Mouse (Mus musculus) heart, postnatal 0 days (tissue): ENCODE measurements around the gene Taf1b. TPM values are rescaled to one million over a fixed set of nuclear protein-coding genes. Genes with fewer than 3 reads are reported as not detected.

Experiments used
- ATAC-seq: fragments of 200-750 bp; cut with Nextera tagmentation; 2 replicates; pipeline ENCODE4 v1.8.0; 2017; ENCODE audit warnings: low read depth, moderate number of reproducible peaks, moderate library complexity; ENCODE audit not compliant: insufficient read depth
- DNase-seq: peaks from one replicate; pipeline ENCODE4 v3.0.0-alpha.2; 2016; ENCODE audit warnings: low spot score
- H3K27ac ChIP-seq: fragments of 300-500 bp; sonication (generic); 2 replicates; pipeline ENCODE4 v1.5.1; 2014; ENCODE audit warnings: low read depth, mild to moderate bottlenecking
- H3K27me3 ChIP-seq: fragments of 300-500 bp; sonication (generic); 2 replicates; pipeline ENCODE4 v1.6.1; 2014; ENCODE audit warnings: low read length, mixed read lengths; ENCODE audit not compliant: control insufficient read depth, insufficient read depth
- H3K36me3 ChIP-seq: fragments of 300-500 bp; sonication (generic); replicated peaks from 2 replicates; pipeline ENCODE4 v1.6.1; 2014; ENCODE audit warnings: low read length, mixed read lengths; ENCODE audit not compliant: control insufficient read depth, insufficient read depth
- H3K4me1 ChIP-seq: fragments of 300-500 bp; sonication (generic); 2 replicates; pipeline ENCODE4 v1.6.1; 2014; ENCODE audit warnings: antibody characterized with exemption; ENCODE audit not compliant: control insufficient read depth, insufficient read depth
- H3K4me2 ChIP-seq: fragments of 300-500 bp; sonication (generic); 2 replicates; pipeline ENCODE4 v1.6.1; 2014; ENCODE audit warnings: low read depth, mild to moderate bottlenecking, low read length, moderate library complexity
- H3K4me3 ChIP-seq: fragments of 300-500 bp; sonication (generic); 2 replicates; pipeline ENCODE4 v1.5.1; 2014; ENCODE audit warnings: low read depth, low read length
- H3K9ac ChIP-seq: fragments of 300-500 bp; sonication (generic); replicated peaks from 2 replicates; pipeline ENCODE4 v1.6.1; 2014; ENCODE audit warnings: low read depth, low read length, mixed read lengths
- H3K9me3 ChIP-seq: fragments of 300-500 bp; sonication (generic); replicated peaks from 2 replicates; pipeline ENCODE4 v1.6.1; 2016; ENCODE audit warnings: low read length; ENCODE audit not compliant: control insufficient read depth
- CTCF ChIP-seq: IDR thresholded peaks from 2 replicates; pipeline ENCODE4 v1.5.1; 2016; ENCODE audit warnings: antibody characterized with exemption, control low read depth, low read depth
- EP300 ChIP-seq: IDR thresholded peaks from 2 replicates; pipeline ENCODE4 v1.6.1; 2016; ENCODE audit warnings: antibody characterized with exemption, low read depth
- WGBS: fragments of 180-500 bp; shearing (Covaris S2); extraction: QIAGEN DNeasy Blood & Tissue Kit; methylation state at CpG from one replicate; pipeline ENCODE4 v1.1.7; 2014; 5-methylcytosine and 5-hydroxymethylcytosine counted together
- polyA plus RNA-seq: library from polyadenylated mRNA; unstranded; fragments of >200 nt; fragmentation: Nextera tagmentation; extraction: Ambion mirVana; gene quantifications from 2 replicates; pipeline ENCODE4 v1.2.1, GENCODE M21; 2015
- total RNA-seq: library from RNA; depleted of rRNA; stranded (reverse); fragments of >200 nt; gene quantifications from 2 replicates; pipeline ENCODE4 v1.2.3, GENCODE M21; 2014; ENCODE audit warnings: low replicate concordance

Taf1b gene
- total and polyA plus RNA-seq, 2 experiments from 2014 or later = 5.6 to 15.8 TPM

GRCm38 (mm10) chr12:24573275-24573580 lies 75.1 kb downstream of the Taf1b start:
- ATAC-seq = no peak
- no peak for TF ChIP-seq EP300
- no peak for TF ChIP-seq CTCF
- no peaks in the 10 kb centered on the region; the same call in 1 of the 2 replicates for H3K36me3 ChIP-seq
- H3K9ac ChIP-seq = no peak overlapping the region
- H3K27ac ChIP-seq = no peak overlapping the region
- peak overlapping the region; percentile 94; the same call in 1 of the 2 replicates for H3K4me2 ChIP-seq
- no peaks in the 10 kb centered on the region for H3K9me3 ChIP-seq
- H3K4me3 ChIP-seq = 0 out of 2 replicates have a peak overlapping the region, but pooled peaks have one; percentile 69
- DNase-seq = no peak
- H3K27me3 ChIP-seq = peaks cover 17% of the 10 kb centered on the region; the same call in 1 of the 2 replicates
- WGBS = 51% methylated on average over 3 of the region's 3 CpGs
- peaks cover 4% of the 10 kb centered on the region for H3K4me1 ChIP-seq

- Histone ChIP-seq H3K4me1 (peaks cover 4% of the 10 kb centered on the region), H3K36me3 (no peaks in the 10 kb centered on the region; the same call in 1 of the 2 replicates), H3K27me3 (peaks cover 17% of the 10 kb centered on the region; the same call in 1 of the 2 replicates), H3K9ac (no peak overlapping the region), H3K9me3 (no peaks in the 10 kb centered on the region), H3K4me3 (no peak overlapping the region), H3K4me2 (no peak overlapping the region), H3K27ac (no peak overlapping the region)
- no peak for ATAC-seq
- TF ChIP-seq CTCF (no peak), EP300 (no peak)
- 44% methylated on average over 7 of the region's 7 CpGs for WGBS
- no peak for DNase-seq
Measured at GRCm38 (mm10) chr12:24574870-24575269, 76.7 kb downstream of the Taf1b start.

DNA sequence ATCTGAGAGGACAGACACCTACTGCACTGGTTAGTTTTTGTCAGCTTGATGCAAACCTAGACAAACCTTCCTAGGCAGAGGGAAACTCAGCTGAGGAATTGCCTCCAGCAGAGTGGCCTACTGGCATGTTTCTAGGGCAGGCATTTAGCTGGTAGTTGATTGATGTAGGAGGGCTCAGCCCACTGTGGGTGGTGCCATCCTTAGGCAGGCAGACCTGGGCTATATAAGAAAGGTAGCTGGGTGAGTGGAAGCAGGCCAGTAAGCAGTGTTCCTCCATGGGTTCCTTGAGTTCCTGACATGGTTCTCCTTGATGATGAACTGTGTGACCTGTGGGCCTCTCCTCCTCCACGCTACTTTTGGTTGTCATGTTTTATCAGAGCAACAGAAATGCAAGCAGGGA lies 82.3 kb downstream of the Taf1b start:
- no peak for ATAC-seq
- no peaks in the 10 kb centered on the region; the same call in 1 of the 2 replicates for H3K36me3 ChIP-seq

DNA sequence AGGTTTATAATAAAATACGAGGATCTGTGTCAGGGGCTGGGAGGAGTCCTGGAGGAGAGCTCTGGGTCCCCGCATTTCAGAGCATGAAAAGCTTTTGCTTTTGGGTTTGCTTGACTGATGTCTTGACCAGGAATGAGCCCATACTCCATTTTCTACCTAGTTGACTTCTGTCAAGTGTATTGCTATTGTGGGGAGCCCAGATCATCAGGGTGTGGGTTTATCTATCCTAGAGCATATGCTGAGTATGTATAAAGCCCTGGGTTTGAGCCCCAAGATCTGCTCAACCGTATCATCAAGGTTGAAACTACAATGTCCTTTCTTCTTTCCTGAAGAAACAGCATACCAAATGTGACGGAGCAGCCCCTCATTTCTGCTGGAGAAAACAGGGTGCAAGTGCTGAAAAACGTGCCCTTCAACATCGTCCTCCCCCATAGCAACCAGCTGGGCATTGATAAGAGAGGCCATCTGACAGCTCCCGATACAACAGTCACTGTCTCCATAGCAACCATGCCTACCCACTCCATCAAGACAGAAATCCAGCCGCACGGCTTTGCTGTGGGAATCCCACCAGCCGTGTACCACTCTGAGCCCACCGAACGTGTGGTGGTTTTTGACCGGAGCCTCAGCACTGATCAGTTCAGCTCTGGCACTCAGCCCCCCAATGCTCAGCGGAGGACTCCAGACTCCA lies 83.0 kb downstream of the Taf1b start:
- Histone ChIP-seq H3K4me2 (no peak overlapping the region), H3K27ac (no peak overlapping the region), H3K9me3 (no peaks in the 10 kb centered on the region), H3K27me3 (no peaks in the 10 kb centered on the region), H3K4me3 (no peak overlapping the region), H3K36me3 (no peaks in the 10 kb centered on the region; the same call in 1 of the 2 replicates), H3K9ac (no peak overlapping the region), H3K4me1 (no peaks in the 10 kb centered on the region; the same call in 1 of the 2 replicates)
- 61% methylated on average over 14 of the region's 14 CpGs for WGBS
- ATAC-seq (no peak), DNase-seq (no peak)
- no peak for TF ChIP-seq EP300
- no peak for TF ChIP-seq CTCF

More for the DNA sequence above, 82.3 kb downstream of the Taf1b start:
- no peak overlapping the region for H3K4me3 ChIP-seq
- H3K4me2 ChIP-seq = no peak overlapping the region
- H3K27me3 ChIP-seq = no peaks in the 10 kb centered on the region
- 53% methylated on average over 1 of the region's 1 CpGs for WGBS
- H3K9me3 ChIP-seq = no peaks in the 10 kb centered on the region
- no peak overlapping the region for H3K9ac ChIP-seq
- H3K4me1 ChIP-seq = no peaks in the 10 kb centered on the region; the same call in 1 of the 2 replicates
- no peak overlapping the region for H3K27ac ChIP-seq
- DNase-seq = no peak
- TF ChIP-seq CTCF (no peak), EP300 (no peak)

DNA sequence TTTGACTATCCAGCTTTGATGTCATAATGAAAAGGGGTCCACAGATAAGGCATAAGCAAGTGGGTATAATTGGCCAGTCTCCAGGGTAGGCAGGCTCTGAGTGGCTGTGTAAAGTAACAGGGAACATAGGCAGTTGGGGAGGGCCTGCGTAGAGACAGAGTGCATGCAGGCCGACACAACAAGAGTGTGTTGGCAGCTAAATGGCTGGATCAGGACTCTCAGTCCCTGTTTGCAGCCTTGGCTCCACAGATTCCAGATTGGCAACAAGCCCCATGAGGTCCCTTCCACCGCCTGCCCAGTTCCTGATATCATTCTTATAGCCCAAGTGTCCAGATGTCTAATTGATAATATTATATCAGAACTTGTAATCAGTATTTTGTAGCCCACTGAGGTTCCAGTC lies 85.5 kb downstream of the Taf1b start:
- 27% methylated on average over 3 of the region's 3 CpGs for WGBS
- no peak overlapping the region for H3K27ac ChIP-seq

More for the DNA sequence above, 85.5 kb downstream of the Taf1b start:
- H3K27me3 ChIP-seq = no peaks in the 10 kb centered on the region
- TF ChIP-seq CTCF (no peak), EP300 (no peak)
- no peak overlapping the region for H3K4me2 ChIP-seq
- H3K36me3 ChIP-seq = no peaks in the 10 kb centered on the region
- H3K4me3 ChIP-seq = no peak overlapping the region
- no peak overlapping the region for H3K9ac ChIP-seq
- DNase-seq = no peak
- no peaks in the 10 kb centered on the region for H3K9me3 ChIP-seq
- no peaks in the 10 kb centered on the region; the same call in 1 of the 2 replicates for H3K4me1 ChIP-seq
- ATAC-seq = peak; percentile 58
